Mouse (Mus musculus) olfactory bulb, adult 2 months (tissue): ENCODE measurements around the gene Galntl6. TPM values are rescaled to one million over a fixed set of nuclear protein-coding genes. Genes with fewer than 3 reads are reported as not detected.

Source experiments
- H3K27ac ChIP-seq: fragments of 200-500 bp; 2 replicates; pipeline ENCODE4 v1.5.1; 2012; ENCODE audit warnings: low read depth, low read length; ENCODE audit not compliant: insufficient read depth
- H3K4me1 ChIP-seq: fragments of 200-500 bp; 2 replicates; pipeline ENCODE4 v1.6.1; 2012; ENCODE audit warnings: low read length; ENCODE audit not compliant: control insufficient read depth, insufficient read depth
- H3K4me3 ChIP-seq: fragments of 200-500 bp; 2 replicates; pipeline ENCODE4 v1.5.1; 2012; ENCODE audit warnings: mild to moderate bottlenecking, low read depth, low read length, moderate library complexity; ENCODE audit not compliant: insufficient read depth
- CTCF ChIP-seq: fragments of 200-500 bp; IDR thresholded peaks from 2 replicates; pipeline ENCODE4 v1.5.1; 2012; ENCODE audit warnings: low read depth, mild to moderate bottlenecking, low read length, moderate library complexity; ENCODE audit not compliant: insufficient read depth
- POLR2A ChIP-seq: fragments of 200-500 bp; IDR thresholded peaks from 2 replicates; pipeline ENCODE4 v1.6.1; 2012; ENCODE audit warnings: mild to moderate bottlenecking, low read depth, low read length, moderate library complexity; ENCODE audit not compliant: insufficient read depth
- WGBS: fragments of 180-500 bp; shearing (Covaris S2); methylation state at CpG from one replicate; pipeline ENCODE4 v1.1.7; 2018; 5-methylcytosine and 5-hydroxymethylcytosine counted together
- polyA plus RNA-seq: library from polyadenylated mRNA; stranded (reverse); fragments of >200 nt; gene quantifications from 2 replicates; pipeline ENCODE4 v1.2.4, GENCODE M21; 2012; ENCODE audit warnings: low replicate concordance; ENCODE audit not compliant: missing spikeins, insufficient read depth, insufficient read length

Galntl6 gene
- polyA plus RNA-seq, 1 experiment = not detected

- Histone ChIP-seq H3K4me3 (no peak overlapping the region), H3K4me1 (peaks cover 3% of the 10 kb centered on the region), H3K27ac (no peak overlapping the region)
- no peak for TF ChIP-seq POLR2A
- no peak for TF ChIP-seq CTCF
- WGBS = 87% methylated on average over 5 of the region's 5 CpGs
Observed at GRCm38 (mm10) chr8:57893360-57893759, 1019.1 kb downstream of the Galntl6 start.

DNA sequence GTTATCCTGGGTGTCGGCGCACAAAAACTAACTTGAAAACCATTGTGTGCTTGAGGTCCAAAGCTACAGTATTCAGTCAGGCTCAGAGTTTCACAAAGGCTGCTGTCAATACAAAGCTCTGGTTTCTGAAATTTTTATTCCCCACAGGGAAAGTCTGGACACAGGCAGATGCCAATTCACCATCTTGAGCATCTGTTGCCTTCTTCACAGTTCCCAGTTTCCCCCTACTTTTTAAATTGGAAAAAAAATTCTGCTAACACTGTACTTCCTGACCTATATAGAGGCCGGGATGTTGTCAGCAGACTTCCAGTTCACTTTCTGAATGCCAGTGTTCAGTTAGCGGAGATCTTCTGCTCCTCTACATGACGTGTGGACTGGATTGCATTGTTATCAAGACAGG is 1020.3 kb downstream of the Galntl6 start:
- Histone ChIP-seq H3K4me1 (peaks cover 3% of the 10 kb centered on the region), H3K4me3 (no peak overlapping the region), H3K27ac (no peak overlapping the region)
- 79% methylated on average over 5 of the region's 5 CpGs for WGBS
- TF ChIP-seq CTCF (no peak), POLR2A (no peak)

GRCm38 (mm10) chr8:57890159-57890558 is 1022.3 kb downstream of the Galntl6 start:
- WGBS = 28% methylated on average over 4 of the region's 4 CpGs

GRCm38 (mm10) chr8:57888831-57889230 is 1023.6 kb downstream of the Galntl6 start:
- Histone ChIP-seq H3K4me1 (peaks cover 3% of the 10 kb centered on the region), H3K4me3 (no peak overlapping the region), H3K27ac (no peak overlapping the region)
- TF ChIP-seq POLR2A (no peak), CTCF (no peak)

More at GRCm38 (mm10) chr8:57890159-57890558, 1022.3 kb downstream of the Galntl6 start:
- Histone ChIP-seq H3K4me1 (peaks cover 3% of the 10 kb centered on the region), H3K27ac (no peak overlapping the region), H3K4me3 (no peak overlapping the region)
- no peak for TF ChIP-seq POLR2A
- TF ChIP-seq CTCF = no peak

- H3K27ac ChIP-seq = no peak overlapping the region
- WGBS = 32% methylated on average over 11 of the region's 11 CpGs
- no peak overlapping the region for H3K4me3 ChIP-seq
- no peaks in the 10 kb centered on the region for H3K4me1 ChIP-seq
- TF ChIP-seq CTCF = no peak
Observed at GRCm38 (mm10) chr8:57879452-57879851, 1033.0 kb downstream of the Galntl6 start.

- Histone ChIP-seq H3K4me1 (no peaks in the 10 kb centered on the region), H3K4me3 (no peak overlapping the region), H3K27ac (no peak overlapping the region)
- TF ChIP-seq POLR2A (no peak), CTCF (no peak)
Observed at GRCm38 (mm10) chr8:57849074-57849473, 1063.4 kb downstream of the Galntl6 start.

GRCm38 (mm10) chr8:57843461-57843860 is 1069.0 kb downstream of the Galntl6 start:
- H3K4me1 ChIP-seq = no peaks in the 10 kb centered on the region
- 60% methylated on average over 5 of the region's 5 CpGs for WGBS
- no peak for TF ChIP-seq POLR2A
- no peak for TF ChIP-seq CTCF
- H3K27ac ChIP-seq = no peak overlapping the region
- no peak overlapping the region for H3K4me3 ChIP-seq

DNA sequence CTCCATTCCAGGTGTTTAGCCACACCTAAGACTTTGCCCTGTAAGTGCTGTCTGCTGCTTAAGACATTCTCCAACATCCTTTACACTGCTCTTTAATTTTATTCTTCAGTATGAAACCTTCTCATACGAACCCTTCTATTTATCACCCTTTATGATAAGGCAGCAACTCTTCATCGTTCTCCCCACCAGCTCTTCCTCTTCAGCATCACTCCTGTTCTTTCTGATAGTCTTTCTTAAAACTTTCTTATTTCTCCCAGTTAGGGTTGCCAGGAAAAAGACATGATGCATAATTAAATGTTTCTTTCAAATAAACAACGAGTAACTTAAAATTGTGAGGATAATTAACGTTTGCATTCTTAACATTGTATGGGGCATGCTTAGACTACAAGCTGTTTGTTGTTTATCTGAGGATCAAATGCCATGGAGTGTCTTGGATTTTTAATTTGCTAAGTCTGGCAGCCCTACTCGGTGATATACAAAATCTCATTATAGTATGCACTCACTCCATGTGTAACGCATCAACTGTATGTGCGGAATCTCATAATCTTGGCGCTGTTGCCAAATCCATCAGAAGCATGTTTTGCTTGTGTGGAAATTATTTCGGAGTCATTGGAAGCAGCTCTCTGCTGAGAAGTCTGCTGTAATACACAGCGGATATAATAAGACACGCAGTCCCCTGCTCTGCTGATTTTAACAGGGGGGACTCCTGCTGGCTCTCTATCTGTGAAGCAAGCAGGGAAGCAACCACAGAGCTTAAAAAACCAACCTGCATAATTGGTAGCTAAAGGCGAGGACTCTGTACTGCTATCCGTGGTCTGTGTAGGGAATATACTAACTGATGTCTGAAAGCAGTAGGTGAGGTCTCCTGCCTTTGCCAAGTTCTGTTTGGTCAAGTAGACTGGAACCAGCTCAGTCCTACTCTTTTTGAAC is 1069.7 kb downstream of the Galntl6 start:
- Histone ChIP-seq H3K4me1 (no peaks in the 10 kb centered on the region), H3K27ac (no peak overlapping the region), H3K4me3 (no peak overlapping the region)
- TF ChIP-seq POLR2A = no peak
- TF ChIP-seq CTCF = no peak
- 39% methylated on average over 13 of the region's 13 CpGs for WGBS

DNA sequence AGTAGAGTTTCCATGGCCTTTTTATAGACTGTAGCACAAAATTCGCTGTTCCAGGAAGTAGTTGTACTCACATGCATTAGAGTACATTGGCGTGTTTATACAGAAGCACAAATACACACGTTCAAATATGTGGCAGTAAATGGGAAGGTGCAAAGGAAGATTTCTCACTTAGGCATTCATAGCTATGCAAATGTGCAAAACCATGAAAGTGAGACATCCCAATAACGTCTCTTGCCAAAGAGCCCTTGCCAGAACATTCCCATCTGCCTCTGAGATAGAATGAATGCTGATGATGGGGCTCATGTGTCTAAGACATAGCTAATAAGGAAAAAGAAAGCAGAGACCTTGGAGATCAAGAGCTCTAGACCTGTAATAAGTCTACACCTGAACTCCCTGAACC is 1071.0 kb downstream of the Galntl6 start:
- no peaks in the 10 kb centered on the region for H3K4me1 ChIP-seq
- 75% methylated on average over 4 of the region's 4 CpGs for WGBS
- TF ChIP-seq POLR2A = no peak
- TF ChIP-seq CTCF = no peak
- H3K4me3 ChIP-seq = no peak overlapping the region
- no peak overlapping the region for H3K27ac ChIP-seq

- Histone ChIP-seq H3K4me3 (no peak overlapping the region), H3K4me1 (no peaks in the 10 kb centered on the region), H3K27ac (no peak overlapping the region)
- WGBS = 52% methylated on average over 8 of the region's 8 CpGs
- no peak for TF ChIP-seq POLR2A
- TF ChIP-seq CTCF = no peak
Observed at GRCm38 (mm10) chr8:57837384-57837783, 1075.1 kb downstream of the Galntl6 start.

DNA sequence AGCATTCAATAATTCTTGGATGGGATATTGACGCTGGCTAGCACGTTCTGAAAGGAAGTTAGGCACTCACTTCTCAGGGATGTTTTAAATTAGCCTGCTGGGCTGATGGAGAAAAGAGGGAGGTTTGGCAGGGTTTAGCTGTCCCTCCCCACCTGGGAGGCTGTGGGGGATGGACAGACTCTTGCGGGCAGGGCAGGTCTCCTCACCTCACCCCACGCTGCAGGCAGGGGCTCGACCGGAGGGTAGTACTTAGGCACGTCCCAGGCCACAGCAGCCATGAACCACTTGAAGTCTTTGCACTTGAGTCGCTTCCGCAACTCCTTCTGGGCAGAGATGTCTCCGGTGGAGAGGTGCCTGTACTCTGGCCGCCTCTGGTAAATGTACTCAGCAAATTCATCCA is 1075.5 kb downstream of the Galntl6 start:
- no peak overlapping the region for H3K4me3 ChIP-seq
- H3K27ac ChIP-seq = no peak overlapping the region
- WGBS = 45% methylated on average over 11 of the region's 11 CpGs
- no peaks in the 10 kb centered on the region for H3K4me1 ChIP-seq
- no peak for TF ChIP-seq CTCF
- no peak for TF ChIP-seq POLR2A
